Mouse (Mus musculus): Measurements from ENCODE around the gene Fmnl3.

Gene Fmnl3

GRCm38 (mm10) chr15:99314891-99315290, 55.4 kb downstream of the Fmnl3 start:
- no peak for DNase-seq

- DNase-seq = no peak
Measured at GRCm38 (mm10) chr15:99310617-99311016, 59.7 kb downstream of the Fmnl3 start.

GRCm38 (mm10) chr15:99309549-99309948, 60.7 kb downstream of the Fmnl3 start:
- no peak for DNase-seq

GRCm38 (mm10) chr15:99307476-99307875, 62.8 kb downstream of the Fmnl3 start:
- DNase-seq = no peak

GRCm38 (mm10) chr15:99296213-99296612, 74.1 kb downstream of the Fmnl3 start:
- no peak for DNase-seq

- no peak for DNase-seq
Measured at GRCm38 (mm10) chr15:99295484-99295981, 74.7 kb downstream of the Fmnl3 start, which contains the start of gene Fam186b. Gene Fam186b (minus strand): TSS chr15:99295888.

- DNase-seq = peak; percentile 93
Measured at GRCm38 (mm10) chr15:99294813-99295374, 75.4 kb downstream of the Fmnl3 start, which contains the start of gene Prpf40b. Gene Prpf40b (plus strand): TSS chr15:99295087.

- DNase-seq = no peak
Measured at GRCm38 (mm10) chr15:99294287-99294686, 76.0 kb downstream of the Fmnl3 start.

- DNase-seq = no peak
Measured at GRCm38 (mm10) chr15:99290586-99290985, 79.7 kb downstream of the Fmnl3 start.

GRCm38 (mm10) chr15:99285189-99285535, 85.1 kb downstream of the Fmnl3 start:
- DNase-seq = no peak

GRCm38 (mm10) chr15:99284527-99285188, 85.6 kb downstream of the Fmnl3 start:
- DNase-seq = peak; percentile 19

- peak; percentile 24 for DNase-seq
Measured at GRCm38 (mm10) chr15:99283456-99283855, 86.8 kb downstream of the Fmnl3 start.

- DNase-seq = no peak
Measured at GRCm38 (mm10) chr15:99278271-99278670, 92.0 kb downstream of the Fmnl3 start.

GRCm38 (mm10) chr15:99276095-99276494, 94.2 kb downstream of the Fmnl3 start:
- no peak for DNase-seq
